Mouse (Mus musculus): ENCODE results near the gene Sema3a. TPM values are rescaled to one million over a fixed set of nuclear protein-coding genes. Genes with fewer than 3 reads are reported as not detected.
"Not testable (repeated sequence)": the region's sequence is repeated elsewhere in the genome, so short reads cannot be mapped to it uniquely, and the experiment has no call there.

Sema3a gene
- polyA plus RNA-seq, 1 experiment: not detected

GRCm38 (mm10) chr5:13573867-13574266 lies 448.7 kb downstream of the Sema3a start:
- H3K36me3 ChIP-seq (replicated peaks; ENCODE audit: low read length): no peaks in the 10 kb centered on the region
- H3K9me3 ChIP-seq: no peaks in the 10 kb centered on the region
- no peaks in the 10 kb centered on the region for H3K27me3 ChIP-seq (replicated peaks)
- TF ChIP-seq FLI1 (IDR thresholded peaks at IDR 0.05; ENCODE audit: low read length) (no peak), GATA1 (IDR thresholded peaks at IDR 0.05; ENCODE audit: borderline replicate concordance, low read length) (no peak)
- no peaks in the 10 kb centered on the region for H3K4me1 ChIP-seq
- no peak overlapping the region for H3K4me3 ChIP-seq (replicated peaks)

GRCm38 (mm10) chr5:13579123-13579522 lies 453.9 kb downstream of the Sema3a start:
- Histone ChIP-seq H3K36me3 (replicated peaks; ENCODE audit: low read length) (no peaks in the 10 kb centered on the region), H3K27me3 (replicated peaks) (no peaks in the 10 kb centered on the region), H3K4me1 (no peaks in the 10 kb centered on the region), H3K9me3 (no peaks in the 10 kb centered on the region), H3K4me3 (replicated peaks) (no peak overlapping the region)
- TF ChIP-seq FLI1 (IDR thresholded peaks at IDR 0.05; ENCODE audit: low read length): no peak
- no peak for TF ChIP-seq GATA1 (IDR thresholded peaks at IDR 0.05; ENCODE audit: borderline replicate concordance, low read length)

GRCm38 (mm10) chr5:13585559-13586207 lies 460.5 kb downstream of the Sema3a start:
- no peaks in the 10 kb centered on the region for H3K4me1 ChIP-seq
- H3K9me3 ChIP-seq: no peaks in the 10 kb centered on the region
- TF ChIP-seq GATA1 (IDR thresholded peaks at IDR 0.05; ENCODE audit: borderline replicate concordance, low read length) (no peak), FLI1 (IDR thresholded peaks at IDR 0.05; ENCODE audit: low read length) (no peak)
- no peaks in the 10 kb centered on the region for H3K36me3 ChIP-seq (replicated peaks; ENCODE audit: low read length)
- H3K4me3 ChIP-seq (replicated peaks): no peak overlapping the region
- no peaks in the 10 kb centered on the region for H3K27me3 ChIP-seq (replicated peaks)

- TF ChIP-seq FLI1 (IDR thresholded peaks at IDR 0.05; ENCODE audit: low read length): no peak
- H3K4me1 ChIP-seq: no peaks in the 10 kb centered on the region
- H3K4me3 ChIP-seq (replicated peaks): no peak overlapping the region
- H3K9me3 ChIP-seq: no peaks in the 10 kb centered on the region
- no peaks in the 10 kb centered on the region for H3K27me3 ChIP-seq (replicated peaks)
- H3K36me3 ChIP-seq (replicated peaks; ENCODE audit: low read length): no peaks in the 10 kb centered on the region
Observed at GRCm38 (mm10) chr5:13594422-13594821, 469.2 kb downstream of the Sema3a start.

GRCm38 (mm10) chr5:13611631-13612030 lies 486.4 kb downstream of the Sema3a start:
- TF ChIP-seq FLI1 (IDR thresholded peaks at IDR 0.05; ENCODE audit: low read length) (no peak), GATA1 (IDR thresholded peaks at IDR 0.05; ENCODE audit: borderline replicate concordance, low read length) (no peak)
- H3K36me3 ChIP-seq (replicated peaks; ENCODE audit: low read length): no peaks in the 10 kb centered on the region
- H3K4me3 ChIP-seq (replicated peaks): no peak overlapping the region
- H3K27me3 ChIP-seq (replicated peaks): no peaks in the 10 kb centered on the region
- H3K9me3 ChIP-seq: no peaks in the 10 kb centered on the region
- H3K4me1 ChIP-seq: no peaks in the 10 kb centered on the region

- no peak for TF ChIP-seq FLI1 (IDR thresholded peaks at IDR 0.05; ENCODE audit: low read length)
- TF ChIP-seq GATA1 (IDR thresholded peaks at IDR 0.05; ENCODE audit: borderline replicate concordance, low read length): no peak
- Histone ChIP-seq H3K4me3 (replicated peaks) (no peak overlapping the region), H3K9me3 (no peaks in the 10 kb centered on the region), H3K4me1 (no peaks in the 10 kb centered on the region), H3K36me3 (replicated peaks; ENCODE audit: low read length) (no peaks in the 10 kb centered on the region), H3K27me3 (replicated peaks) (no peaks in the 10 kb centered on the region)
Observed at GRCm38 (mm10) chr5:13612088-13612487, 486.9 kb downstream of the Sema3a start.

- H3K36me3 ChIP-seq (replicated peaks; ENCODE audit: low read length); H3K4me3 ChIP-seq (replicated peaks); H3K27me3 ChIP-seq (replicated peaks); H3K9me3 ChIP-seq; H3K4me1 ChIP-seq: not testable (repeated sequence)
Observed at GRCm38 (mm10) chr5:13614575-13614974, 489.4 kb downstream of the Sema3a start.

GRCm38 (mm10) chr5:13615907-13616306 lies 490.7 kb downstream of the Sema3a start:
- TF ChIP-seq FLI1 (IDR thresholded peaks at IDR 0.05; ENCODE audit: low read length): no peak
- TF ChIP-seq GATA1 (IDR thresholded peaks at IDR 0.05; ENCODE audit: borderline replicate concordance, low read length): no peak
- Histone ChIP-seq H3K9me3 (peaks cover 6% of the 10 kb centered on the region; the same call in 1 of the 2 replicates), H3K36me3 (replicated peaks; ENCODE audit: low read length) (no peaks in the 10 kb centered on the region), H3K4me1 (no peaks in the 10 kb centered on the region), H3K27me3 (replicated peaks) (no peaks in the 10 kb centered on the region), H3K4me3 (replicated peaks) (no peak overlapping the region)

GRCm38 (mm10) chr5:13622578-13622977 lies 497.4 kb downstream of the Sema3a start:
- Histone ChIP-seq H3K36me3 (replicated peaks; ENCODE audit: low read length) (no peaks in the 10 kb centered on the region), H3K27me3 (replicated peaks) (no peaks in the 10 kb centered on the region), H3K4me3 (replicated peaks) (no peak overlapping the region), H3K4me1 (no peaks in the 10 kb centered on the region), H3K9me3 (peaks cover 6% of the 10 kb centered on the region; the same call in 1 of the 2 replicates)
- TF ChIP-seq GATA1 (IDR thresholded peaks at IDR 0.05; ENCODE audit: borderline replicate concordance, low read length) (no peak), FLI1 (IDR thresholded peaks at IDR 0.05; ENCODE audit: low read length) (no peak)

- TF ChIP-seq FLI1 (IDR thresholded peaks at IDR 0.05; ENCODE audit: low read length): no peak
- no peak for TF ChIP-seq GATA1 (IDR thresholded peaks at IDR 0.05; ENCODE audit: borderline replicate concordance, low read length)
- no peaks in the 10 kb centered on the region for H3K9me3 ChIP-seq
- H3K4me3 ChIP-seq (replicated peaks): no peak overlapping the region
- no peaks in the 10 kb centered on the region for H3K27me3 ChIP-seq (replicated peaks)
- no peaks in the 10 kb centered on the region for H3K36me3 ChIP-seq (replicated peaks; ENCODE audit: low read length)
- H3K4me1 ChIP-seq: peaks cover 7% of the 10 kb centered on the region
Observed at GRCm38 (mm10) chr5:13624754-13625153, 499.5 kb downstream of the Sema3a start.

- no peak overlapping the region for H3K4me3 ChIP-seq (replicated peaks)
- peaks cover 7% of the 10 kb centered on the region for H3K4me1 ChIP-seq
- H3K27me3 ChIP-seq (replicated peaks): no peaks in the 10 kb centered on the region
- TF ChIP-seq FLI1 (IDR thresholded peaks at IDR 0.05; ENCODE audit: low read length) (no peak), GATA1 (IDR thresholded peaks at IDR 0.05; ENCODE audit: borderline replicate concordance, low read length) (no peak)
- H3K36me3 ChIP-seq (replicated peaks; ENCODE audit: low read length): no peaks in the 10 kb centered on the region
- no peaks in the 10 kb centered on the region for H3K9me3 ChIP-seq
Observed at GRCm38 (mm10) chr5:13626093-13626492, 500.9 kb downstream of the Sema3a start.
